Mouse (Mus musculus) retina, embryonic 14.5 days (tissue): ENCODE results near the gene Gm42906.

Experiments
- DNase-seq: peaks from one replicate; pipeline ENCODE4 v3.0.0-alpha.2; 2015; ENCODE audit warnings: low spot score

The Gm42906 gene

GRCm38 (mm10) chr5:151145807-151146206 is 282.2 kb downstream of the Gm42906 start:
- DNase-seq: no peak

DNA sequence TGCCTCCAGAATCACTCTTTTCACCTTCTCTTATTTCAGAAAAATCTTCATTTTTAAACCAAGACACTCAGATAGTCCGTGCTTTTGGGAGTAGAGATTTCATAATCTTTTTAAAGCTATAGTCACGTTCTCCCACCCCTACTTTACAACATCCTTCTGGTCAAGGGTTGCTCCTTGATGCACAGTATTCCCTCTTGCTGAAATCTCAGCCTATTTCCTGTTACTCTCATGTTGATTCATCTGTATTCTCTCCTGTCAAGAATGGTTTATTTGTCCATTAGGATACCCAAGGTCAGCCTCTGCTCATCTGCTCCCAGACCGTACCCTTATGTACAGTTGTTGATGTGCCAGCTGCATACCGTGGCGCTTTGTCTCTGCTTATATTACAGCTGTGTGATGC is 284.0 kb downstream of the Gm42906 start:
- no peak for DNase-seq

DNA sequence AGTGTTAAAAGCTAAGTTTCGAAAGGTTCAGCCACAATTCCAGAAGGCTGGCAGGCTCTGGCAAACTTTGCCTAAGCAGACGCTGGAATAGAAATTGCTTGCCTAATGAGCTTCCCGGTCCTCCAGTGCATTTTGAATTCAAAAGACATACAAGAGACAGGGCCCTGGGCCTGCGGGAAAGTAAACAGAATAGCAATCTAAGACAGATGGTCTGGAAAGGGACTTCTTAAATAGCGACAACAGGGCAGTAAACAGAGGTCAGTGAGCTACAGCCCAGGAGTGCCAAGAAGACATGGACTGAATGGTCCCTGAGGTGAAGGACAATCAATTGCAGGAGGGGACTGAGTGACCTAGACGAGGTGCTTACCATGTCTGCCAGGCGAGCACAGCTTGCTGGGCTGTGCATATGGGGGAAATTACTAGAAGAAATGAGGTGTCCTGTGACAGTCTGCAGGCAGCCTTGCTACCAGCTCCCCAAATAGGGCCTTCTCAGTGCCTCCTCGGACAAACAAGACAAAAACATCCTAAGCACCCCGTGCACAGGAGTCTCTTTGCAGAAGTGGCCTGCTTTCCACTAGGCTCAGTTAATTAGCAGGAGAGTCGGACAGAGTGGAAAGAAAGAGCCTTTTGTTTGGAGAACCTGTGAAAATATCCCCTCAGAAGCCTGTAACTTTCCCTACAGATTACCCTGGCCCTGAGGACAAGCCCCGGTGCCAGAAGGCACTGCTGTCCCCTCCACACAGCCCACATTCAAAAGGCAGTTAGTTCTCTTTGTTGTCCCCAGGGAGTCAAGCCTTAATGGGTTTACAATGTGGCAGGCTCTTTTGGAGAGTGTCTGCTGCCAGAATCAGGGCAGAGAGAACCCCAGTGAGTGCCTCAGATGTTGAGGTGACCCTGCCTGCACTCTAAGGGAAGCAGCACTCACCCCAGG is 285.0 kb downstream of the Gm42906 start:
- peak; percentile 51 for DNase-seq

DNA sequence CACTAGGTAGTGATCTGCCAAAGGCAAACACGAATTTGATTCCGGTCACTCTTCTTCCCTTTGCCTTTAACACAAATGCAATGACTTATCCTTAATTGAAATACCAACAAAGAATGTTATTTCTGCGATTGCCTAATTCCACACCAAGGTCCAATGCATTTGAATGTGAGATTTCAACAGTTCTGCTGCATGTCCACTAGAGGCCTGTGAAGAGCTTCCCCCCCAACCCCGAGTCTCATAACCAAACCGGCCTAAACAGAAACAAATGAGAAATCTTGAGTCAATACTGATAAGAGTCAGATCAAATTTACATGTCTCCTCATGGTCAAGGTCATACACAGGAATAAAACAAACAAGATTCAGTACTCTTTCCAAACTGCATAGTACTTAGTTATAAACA is 285.7 kb downstream of the Gm42906 start:
- peak; percentile 67 for DNase-seq

- no peak for DNase-seq
These were observed 290.1 kb downstream of the Gm42906 start for GRCm38 (mm10) chr5:151137901-151138300.

DNA sequence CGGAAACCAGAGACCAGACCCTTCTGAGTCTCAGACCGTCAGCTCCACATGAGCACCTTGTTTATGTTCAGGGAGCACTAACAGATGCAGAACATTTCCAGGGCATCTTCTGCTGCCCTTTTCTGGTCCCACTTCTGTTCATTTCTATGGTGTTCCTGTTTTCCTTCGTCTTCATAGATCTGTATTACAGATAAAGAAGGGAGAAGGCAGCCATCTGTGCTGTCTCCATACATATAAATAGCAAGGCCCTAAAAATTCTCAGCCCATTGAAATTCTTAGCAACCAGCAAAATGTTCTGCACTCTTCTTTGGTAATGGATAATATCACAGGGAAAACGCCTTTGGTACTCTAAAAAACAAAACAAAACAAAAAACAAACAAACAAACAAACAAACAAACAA is 290.7 kb downstream of the Gm42906 start:
- DNase-seq: no peak

- DNase-seq: no peak
These were observed 292.0 kb downstream of the Gm42906 start for GRCm38 (mm10) chr5:151135965-151136364.

GRCm38 (mm10) chr5:151135078-151135826 is 292.7 kb downstream of the Gm42906 start:
- no peak for DNase-seq

DNA sequence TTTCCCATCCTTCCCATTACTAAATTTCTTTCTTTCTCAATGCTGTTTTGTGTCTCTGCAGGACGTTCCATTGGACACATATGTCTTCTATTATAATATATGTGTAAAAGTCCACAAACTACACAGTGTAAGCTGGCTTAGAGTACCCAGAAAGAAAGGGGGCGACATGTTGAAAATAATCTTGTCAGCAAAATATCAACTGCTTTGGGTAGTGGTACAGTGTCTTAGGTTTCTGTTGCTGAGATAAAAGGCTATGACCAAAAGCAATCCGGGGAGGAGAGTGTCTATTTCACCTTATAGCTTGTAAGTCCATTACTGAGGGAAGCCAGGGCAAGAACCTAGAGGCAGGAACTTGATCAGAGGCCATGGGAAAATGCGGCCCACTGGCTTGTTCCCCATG is 293.8 kb downstream of the Gm42906 start:
- no peak for DNase-seq

DNA sequence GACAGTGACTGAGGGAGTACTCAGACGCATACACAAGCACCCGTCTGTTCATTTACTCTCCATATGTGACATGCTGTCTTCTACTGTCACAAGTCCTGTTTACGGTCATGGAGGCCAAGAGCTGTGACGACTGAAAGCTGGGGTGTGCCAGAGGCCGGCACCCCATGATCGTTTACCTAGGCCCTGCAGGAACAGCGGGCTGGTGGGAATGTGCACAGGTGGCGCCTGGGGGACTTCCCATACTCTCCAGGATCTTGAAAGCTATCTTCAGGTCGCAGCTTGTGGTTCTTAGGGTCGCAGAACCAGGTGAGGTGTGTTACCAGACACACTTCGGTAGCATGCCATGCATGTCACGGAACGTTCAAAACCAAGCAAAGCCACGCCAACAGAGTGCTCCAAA is 294.2 kb downstream of the Gm42906 start:
- DNase-seq: no peak

DNA sequence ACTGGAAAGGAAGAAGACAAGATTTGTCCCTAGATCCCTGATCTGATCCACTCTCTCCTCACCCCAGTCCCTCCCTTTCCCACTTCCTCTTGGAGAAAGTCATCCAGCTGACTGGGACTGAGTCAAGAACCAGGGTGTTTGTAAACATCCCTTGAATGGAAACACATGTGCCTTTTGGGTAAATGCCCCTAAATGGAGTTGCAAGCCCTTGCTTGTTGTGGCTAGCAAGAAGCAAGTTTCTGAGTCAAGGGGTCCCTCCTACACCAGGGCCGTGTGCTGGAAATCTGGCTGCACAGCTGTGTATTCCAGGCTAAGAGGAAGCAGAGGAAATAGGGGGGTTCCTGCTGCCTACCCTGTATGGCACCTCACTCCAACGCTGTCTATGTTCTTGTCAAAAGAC is 298.2 kb downstream of the Gm42906 start:
- DNase-seq: no peak

GRCm38 (mm10) chr5:151127298-151127717 is 300.7 kb downstream of the Gm42906 start:
- no peak for DNase-seq

DNA sequence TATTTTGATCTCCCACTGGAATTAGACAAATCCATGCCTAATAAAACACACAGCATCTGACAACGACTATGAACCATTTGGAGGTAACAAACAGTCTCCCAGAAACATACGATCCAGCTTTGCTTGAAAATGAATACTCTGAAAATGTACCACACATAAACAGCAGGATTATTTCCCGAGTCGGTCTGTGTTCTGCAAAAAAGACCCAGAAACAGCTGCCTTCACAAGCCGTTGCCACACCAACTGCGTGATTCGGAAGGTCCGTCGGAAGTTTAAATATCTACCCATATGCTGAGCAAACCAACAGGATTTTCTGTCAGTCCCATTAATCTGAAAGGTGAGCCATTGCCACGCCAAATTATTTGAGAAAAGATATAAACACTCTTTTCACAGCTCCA is 301.4 kb downstream of the Gm42906 start:
- no peak for DNase-seq

GRCm38 (mm10) chr5:151125985-151126607 is 301.9 kb downstream of the Gm42906 start:
- DNase-seq: no peak

DNA sequence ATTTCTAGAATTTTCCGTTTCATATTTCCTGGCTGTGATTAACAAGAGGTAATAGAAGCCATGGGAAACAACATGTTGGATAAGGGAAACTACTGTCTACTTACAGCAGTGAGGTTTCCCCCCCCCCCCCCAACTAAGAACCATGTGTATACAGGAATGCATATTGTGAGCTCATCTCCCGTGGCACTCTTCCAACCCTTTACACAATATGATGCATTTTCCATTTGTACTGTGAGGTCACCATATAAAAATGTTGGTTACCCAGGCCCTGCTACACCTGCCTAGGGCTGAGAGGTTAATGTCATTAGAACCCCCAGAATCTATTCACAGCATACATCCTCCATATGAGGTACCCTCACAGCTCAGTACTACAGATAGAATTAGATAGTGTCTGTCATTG is 310.1 kb downstream of the Gm42906 start:
- no peak for DNase-seq

GRCm38 (mm10) chr5:151116192-151116887 is 311.6 kb downstream of the Gm42906 start:
- no peak for DNase-seq

- no peak for DNase-seq
These were observed 315.2 kb downstream of the Gm42906 start for GRCm38 (mm10) chr5:151112743-151113142.

DNA sequence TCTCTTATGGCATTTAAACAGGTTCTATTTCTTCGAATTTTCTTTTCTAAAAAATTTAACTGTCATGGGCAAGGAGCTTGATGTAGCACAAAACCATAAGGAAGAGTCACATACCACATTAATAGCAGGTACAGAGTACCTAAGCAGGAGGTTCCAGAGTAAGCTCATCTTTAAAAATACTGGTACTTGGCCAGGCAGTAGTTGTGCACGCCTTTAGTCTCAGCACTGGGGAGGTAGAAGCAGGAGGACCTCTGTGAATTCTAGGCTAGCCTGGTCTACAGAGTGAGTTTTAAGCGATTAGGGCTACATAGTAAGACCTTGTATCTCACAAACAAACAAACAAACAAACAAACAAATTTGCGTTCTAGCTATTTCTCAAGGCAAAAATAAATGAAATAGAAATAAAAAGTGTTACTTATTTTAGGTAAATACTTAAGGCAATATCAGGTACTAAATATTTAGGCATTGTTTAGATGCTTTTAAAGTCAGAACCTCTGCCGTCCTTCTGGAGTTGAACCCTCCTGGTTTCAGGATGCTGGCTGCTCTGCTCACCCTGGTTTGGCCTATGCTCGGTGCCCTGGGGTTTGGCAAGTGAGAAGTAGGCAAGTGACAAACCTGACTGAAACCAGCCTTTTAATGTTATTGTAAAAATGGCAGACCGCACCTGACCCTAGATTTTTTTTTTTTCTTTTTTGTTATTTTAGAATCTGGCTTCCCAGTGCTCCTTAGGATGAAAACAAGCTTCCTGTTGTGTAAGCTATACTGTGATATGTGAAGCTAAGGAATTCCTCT is 316.7 kb downstream of the Gm42906 start:
- DNase-seq: no peak

- DNase-seq: no peak
These were observed 317.5 kb downstream of the Gm42906 start for GRCm38 (mm10) chr5:151110461-151110908.

DNA sequence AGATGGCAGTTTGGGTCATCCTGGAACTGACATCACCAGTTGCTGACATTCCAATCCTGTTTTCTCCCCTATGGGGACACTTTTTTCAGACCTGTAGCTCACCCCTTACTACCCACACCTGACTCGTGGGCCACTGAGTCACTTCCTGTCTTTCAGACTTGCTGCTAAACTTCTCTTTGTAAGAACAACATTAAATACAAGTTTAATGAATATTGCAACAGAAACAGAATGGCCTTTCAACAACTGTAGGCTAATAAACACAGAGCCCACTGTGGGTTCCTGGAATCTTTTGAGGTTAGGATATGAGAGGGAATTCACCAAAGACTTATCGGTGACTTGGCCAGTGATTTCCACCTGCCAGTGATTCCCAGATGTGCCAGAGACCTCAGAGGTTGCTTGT is 318.1 kb downstream of the Gm42906 start:
- no peak for DNase-seq

DNA sequence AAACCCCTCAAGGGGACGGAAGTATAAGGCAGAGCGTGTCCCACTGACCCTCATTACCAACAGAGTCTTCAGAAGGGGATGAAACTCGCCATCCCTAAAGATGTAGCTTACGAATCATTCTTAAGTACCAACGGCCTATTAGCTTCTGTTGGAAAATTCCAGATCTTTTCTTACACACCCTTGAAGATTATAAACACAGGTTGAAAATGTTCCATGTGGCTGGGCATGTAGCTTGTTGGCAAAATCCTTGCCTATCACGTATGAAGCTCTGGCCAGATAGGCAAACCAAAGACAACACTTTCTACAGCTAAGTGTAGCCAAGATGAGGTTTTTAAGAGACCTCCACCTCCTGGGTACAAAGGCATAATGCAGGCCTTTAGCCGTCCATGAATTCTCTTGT is 319.0 kb downstream of the Gm42906 start:
- DNase-seq: no peak
